Mouse (Mus musculus) liver, adult (tissue): ENCODE results near the gene Mthfsd.

Experiments used
- GATA4 ChIP-seq: IDR thresholded peaks from 2 replicates; pipeline ENCODE4 v1.6.1; 2014; ENCODE audit warnings: mild to moderate bottlenecking, low read length; ENCODE audit not compliant: insufficient replicate concordance

The Mthfsd gene

DNA sequence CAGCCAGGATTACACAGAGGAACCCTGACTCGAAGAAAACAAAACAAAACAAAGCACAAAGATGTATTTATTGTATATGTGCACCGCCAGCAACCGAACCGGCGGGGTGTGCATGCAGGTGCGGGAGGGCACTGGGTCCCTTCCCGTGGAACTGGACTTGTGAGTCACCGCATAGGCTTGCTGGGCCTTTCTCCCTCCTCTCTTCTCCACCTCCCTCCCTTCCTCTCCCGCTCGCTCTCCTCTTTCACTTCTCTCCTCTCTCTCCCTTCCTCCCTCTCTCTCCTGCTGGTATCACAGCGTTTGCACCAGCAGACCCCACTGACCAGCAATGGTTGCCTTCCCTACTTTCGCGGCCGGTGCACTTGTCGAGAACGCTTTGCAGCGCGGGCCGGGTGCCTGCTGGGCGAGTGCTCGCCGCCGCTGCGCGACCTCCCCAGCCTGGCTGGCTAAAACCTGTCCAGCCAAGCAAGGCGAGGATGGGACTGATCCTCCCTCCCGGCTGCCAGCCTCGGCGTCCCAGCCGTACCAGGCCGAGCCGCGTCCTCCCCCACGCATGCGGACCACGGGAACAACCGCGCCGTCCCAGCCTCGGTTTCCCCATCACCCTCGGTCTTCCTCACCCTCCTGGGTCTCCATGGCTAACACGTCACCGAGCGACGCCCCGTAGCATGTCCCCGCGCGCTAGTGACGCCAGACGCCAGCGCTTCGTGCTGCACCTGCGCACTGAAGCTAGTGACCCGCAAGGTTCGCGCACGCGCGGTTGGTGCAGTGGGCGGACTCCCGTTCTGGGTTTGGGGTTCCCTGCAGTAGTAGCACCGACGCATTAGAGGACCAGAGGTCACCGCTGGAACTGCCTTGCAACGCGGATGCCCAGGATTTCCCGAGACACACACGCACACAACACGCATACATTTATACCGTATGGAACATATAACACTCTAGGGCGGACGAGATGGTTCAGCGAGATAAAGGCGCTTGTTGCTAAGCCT lies at the start of gene Mthfsd:
Gene Mthfsd, minus strand, starts transcription at position 725 of the 989 bp plus-strand sequence.
- peak; percentile 13; the same call in 1 of the 2 replicates for TF ChIP-seq GATA4

DNA sequence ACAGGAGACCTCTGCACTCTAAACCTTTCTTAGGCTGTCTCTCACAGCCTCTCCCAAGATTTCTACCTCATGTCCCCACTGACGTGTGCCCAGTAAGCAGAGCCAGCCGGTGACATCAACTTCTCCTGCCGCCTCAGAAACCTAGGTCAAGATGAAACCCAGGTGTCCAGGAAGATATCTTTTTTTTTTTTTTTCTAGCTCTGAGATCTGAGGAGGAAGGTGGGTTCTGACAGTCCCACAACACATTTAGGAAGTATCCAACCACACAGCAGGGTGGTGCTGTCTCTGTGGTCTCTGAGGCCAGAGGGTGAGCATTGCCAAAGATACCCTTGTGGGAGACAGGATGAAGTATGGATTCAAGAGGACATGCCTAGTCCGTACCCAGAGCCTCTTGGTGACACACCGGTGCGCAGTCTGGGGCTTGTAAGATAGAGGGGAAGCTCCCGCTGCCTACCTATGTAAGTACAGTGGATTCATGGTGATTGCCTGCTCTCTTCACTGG lies 48.8 kb upstream of the Mthfsd start:
- TF ChIP-seq GATA4, result no peak

DNA sequence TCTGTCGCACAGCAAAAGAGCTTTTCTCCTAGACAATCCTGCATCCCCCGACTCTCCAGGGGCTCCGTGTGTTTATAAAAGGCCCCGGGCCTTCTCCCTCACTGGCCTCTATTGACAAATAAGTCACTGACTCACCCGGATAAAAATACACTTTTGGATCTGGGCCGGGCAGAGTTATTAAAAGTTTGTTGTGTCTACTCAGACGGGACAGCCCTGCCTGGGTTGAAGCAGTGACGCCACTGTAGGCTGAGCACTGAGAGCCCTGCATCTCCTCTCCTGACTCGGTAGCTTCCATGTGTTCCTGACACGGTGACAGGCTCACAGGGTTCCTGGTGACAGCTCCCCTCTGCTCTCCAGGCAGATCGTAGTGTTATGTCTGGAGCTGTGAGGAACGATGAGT lies 44.2 kb upstream of the Mthfsd start:
- no peak for TF ChIP-seq GATA4

DNA sequence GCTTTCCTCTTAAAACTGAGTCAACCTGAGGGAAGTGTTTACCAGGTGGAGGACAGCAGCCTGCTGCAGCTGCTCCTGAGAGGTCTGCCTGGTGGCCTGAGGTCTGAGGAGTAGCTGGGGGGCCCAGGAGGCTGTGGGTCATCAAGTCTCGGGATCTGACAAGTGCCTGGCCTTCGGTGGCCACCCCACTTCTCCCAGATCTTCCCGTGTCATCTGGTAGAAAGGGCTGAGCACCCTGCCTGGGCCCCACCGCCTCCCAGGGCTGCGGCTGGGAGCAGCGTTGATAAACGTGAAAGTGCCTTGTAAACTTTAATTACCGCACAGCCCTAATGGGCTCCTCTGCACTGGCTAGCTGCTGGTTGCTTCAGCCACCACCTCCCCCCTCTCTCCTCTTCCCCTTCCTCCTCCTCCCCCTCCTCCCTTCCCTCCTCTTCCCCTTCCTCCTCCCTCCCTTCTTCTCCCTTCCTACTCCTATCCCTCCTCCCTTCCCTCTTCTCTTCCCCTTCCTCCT lies 40.4 kb upstream of the Mthfsd start:
- no peak for TF ChIP-seq GATA4

DNA sequence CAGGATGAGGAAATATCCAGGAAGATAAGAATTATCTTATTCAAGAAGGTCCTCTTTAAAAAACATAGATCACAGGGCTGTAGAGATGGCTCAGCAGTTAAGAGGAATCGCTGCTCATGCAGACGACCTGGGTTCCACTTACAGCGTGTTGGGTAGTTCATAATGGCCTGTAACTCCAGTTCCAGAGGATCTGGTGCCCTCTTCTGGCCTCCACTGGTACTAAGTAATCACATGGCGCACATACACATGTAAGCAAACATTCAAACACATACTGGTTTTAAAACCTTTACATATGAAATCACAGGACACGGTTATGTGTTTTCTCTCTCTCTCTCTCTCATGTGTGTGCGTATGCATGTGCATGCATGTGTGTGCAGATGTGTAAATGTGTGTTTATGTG lies 28.7 kb upstream of the Mthfsd start:
- no peak for TF ChIP-seq GATA4

DNA sequence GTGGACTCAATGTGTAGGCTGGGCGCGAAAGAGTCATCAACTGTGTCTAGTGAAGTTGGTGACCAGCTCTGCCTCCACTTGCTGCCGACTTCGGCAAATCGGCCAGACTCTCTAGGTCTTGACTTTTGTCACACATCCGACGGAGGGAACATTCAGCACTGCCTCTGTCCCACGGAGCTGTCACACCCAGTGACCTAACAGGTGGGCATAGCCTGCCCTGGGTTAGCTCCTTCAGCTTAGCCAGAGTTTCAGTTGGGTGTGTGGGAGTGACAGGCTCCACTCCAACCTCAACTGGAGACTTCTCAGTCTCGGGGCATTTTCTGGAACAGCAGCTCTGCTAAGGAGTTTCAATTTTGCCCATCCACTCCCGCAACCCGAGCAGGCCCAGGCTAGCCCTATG lies 26.3 kb upstream of the Mthfsd start:
- no peak for TF ChIP-seq GATA4

DNA sequence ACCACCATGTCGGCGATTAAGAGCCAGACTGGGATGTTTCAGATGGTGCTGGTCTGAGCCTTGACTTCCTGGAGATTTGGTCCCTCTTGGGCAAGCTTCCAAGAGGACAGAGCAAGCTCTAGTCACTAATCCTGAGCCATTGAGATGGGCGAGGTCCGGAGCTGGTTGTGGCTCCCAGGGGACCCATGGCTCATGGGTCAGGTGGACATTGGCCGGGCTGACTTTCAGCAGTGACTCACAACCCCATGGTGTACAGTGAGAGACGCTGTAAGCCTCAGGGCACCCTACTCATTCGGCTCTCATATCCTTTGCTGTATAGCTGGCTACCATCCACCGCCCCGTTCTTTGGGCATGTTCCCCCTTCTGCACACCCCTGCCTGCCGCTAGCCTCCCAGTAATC lies 25.9 kb upstream of the Mthfsd start:
- TF ChIP-seq GATA4, result no peak

DNA sequence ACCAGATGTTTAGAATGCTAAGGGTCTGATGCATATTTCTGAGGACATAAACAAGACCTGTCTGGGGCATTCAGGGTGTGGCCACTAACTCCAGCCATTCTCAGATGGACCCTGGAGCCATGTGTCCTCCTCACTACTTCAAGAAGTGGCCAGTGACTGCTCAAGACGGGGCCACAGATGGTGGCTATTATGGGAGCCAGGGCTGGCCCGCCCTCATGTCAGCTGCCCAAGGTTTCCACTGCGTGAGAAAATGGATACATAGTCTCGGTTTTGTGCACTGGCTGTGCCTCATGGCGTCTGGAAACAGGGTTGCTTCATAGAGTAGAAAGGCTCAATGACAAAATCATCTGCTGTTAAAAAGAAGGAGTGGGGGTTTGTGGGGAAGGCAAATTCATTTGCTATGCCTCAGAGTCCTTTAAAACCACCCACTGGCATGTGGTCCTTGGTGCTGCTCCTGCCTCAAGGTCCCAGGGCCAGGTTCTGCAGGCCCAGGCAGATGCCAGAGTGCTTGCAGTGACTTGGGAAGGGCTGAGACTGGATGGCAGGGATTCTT lies 24.8 kb upstream of the Mthfsd start:
- no peak for TF ChIP-seq GATA4

DNA sequence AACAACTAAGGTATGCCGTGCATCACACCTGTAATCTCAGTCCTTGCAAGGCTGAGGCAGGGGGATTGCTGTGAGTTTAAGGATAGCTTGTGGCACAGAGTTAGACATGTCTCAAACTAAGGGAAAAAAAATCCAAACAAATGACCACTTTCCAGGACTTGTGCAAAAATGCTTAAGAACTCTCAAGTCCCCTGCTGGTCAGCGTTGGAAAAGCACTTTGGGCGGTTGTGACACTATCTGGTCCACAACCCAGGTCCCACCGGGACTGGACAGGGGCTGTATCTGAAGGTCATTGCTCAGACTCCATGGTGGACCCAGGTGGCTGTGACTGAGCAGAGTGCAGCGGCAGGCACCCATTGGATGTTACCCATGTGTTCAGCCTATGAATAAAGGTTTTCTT lies 22.3 kb upstream of the Mthfsd start:
- no peak for TF ChIP-seq GATA4

DNA sequence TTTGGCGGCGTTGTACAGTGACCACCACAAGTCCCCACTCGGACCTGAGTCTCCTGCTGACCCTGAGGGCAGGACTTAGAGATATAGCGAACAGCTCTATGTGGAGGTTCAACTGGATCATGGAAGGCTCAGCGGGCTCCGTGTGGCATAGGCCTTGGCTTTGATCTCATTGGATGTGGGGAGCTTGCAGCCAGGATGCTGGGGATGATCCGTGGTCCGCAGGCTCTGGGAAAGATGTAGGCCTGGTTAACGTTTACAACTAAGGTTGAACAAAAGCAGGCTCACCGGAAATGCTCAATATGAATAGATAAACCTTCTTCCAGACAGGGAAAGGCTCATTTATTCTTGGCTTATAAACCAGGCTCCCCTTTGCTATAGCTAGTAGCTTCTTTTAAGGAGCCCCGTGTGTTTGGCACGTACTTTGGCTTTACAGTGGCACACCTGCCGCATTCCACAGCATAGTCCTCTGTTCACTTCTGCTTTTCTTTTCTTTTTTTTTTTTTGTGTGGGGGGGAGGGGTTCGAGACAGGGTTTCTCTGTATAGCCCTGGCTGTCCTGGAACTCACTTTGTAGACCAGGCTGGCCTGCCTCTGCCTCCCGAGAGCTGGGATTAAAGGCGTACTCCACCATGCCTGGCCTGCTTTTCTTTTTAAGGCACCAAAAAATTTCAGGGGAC lies 21.2 kb upstream of the Mthfsd start:
- TF ChIP-seq GATA4, result no peak

DNA sequence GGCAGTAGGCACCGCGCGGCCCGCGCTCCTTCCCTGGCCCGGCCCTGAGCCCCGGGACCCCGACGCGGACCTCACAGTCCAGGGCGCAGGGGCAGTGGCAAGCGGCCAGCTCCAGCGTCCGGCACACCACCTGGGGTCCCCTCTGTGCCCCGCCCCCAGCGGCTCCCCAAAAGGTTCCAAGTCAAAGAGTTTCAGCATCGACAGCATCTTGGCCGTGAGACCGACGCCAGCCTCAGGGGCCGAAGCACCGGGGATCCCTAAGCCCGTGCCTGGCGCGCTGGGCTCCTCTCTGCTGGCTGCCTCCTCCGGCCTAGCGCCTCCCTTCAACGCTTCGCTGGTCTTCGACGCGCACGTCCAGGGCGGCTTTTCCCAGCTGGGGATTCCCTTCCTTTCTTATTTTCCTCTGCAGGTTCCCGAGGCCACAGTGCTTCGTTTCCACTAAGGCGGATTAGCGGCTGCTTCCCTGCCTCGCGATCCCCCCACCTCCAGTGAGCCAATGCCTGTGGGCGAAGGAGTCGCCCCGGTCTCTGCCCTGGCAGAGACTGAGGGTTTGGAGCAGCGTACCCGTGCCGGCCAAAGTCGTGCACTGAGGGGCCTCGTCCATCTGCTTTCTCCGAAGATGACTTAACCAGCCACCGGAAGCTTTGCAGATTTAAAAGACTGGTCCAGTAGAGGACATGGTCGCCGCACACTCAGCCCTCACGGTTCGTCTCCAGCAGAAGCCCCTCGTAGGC lies 20.5 kb upstream of the Mthfsd start:
- TF ChIP-seq GATA4, result no peak

DNA sequence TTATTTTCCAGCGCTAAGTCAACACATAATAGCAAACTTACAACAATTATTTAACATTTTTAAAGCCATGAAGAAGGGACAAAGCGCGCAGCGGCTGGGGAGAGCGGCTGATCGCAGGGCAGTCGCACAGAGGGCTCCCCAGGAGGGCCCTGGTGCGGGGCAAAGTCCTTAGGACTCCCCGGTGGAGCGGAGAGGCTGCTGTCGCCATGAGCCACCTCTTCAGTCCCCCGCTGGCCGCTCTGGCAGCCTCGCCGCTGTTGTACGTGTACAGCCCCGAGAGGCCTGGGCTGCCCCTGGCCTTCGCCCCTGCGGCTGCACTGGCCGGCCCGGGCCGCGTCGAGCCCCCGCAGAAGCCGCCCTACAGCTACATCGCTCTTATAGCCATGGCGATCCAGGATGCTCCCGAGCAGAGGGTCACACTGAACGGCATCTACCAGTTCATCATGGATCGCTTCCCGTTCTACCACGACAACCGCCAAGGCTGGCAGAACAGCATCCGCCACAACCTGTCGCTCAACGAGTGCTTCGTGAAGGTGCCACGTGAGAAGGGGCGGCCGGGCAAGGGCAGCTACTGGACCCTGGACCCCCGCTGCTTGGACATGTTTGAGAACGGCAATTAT lies 19.7 kb upstream of the Mthfsd start, which contains the start of gene Foxl1:
Gene Foxl1, plus strand, starts transcription at position 185 of the 620 bp plus-strand sequence.
- no peak for TF ChIP-seq GATA4

DNA sequence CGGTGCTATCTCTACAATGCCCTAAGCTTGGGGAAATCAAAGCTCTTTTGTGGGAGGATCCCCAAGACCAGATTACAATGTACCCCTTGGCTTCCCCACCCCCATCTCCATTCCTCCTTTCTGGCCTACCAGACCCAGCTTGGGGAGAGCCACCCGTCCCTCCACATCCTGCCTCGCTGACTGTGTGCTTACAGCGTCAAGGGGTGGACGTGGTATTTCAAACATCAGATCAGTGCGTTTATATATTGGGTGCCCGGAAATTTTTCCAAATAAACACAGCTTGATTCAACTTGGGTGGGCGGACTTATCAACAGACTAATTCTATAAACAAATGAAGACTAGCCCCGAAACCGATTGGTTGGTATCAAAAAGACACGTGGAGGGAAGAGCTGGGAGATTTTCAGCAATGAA lies 19.1 kb upstream of the Mthfsd start:
- TF ChIP-seq GATA4, result no peak

DNA sequence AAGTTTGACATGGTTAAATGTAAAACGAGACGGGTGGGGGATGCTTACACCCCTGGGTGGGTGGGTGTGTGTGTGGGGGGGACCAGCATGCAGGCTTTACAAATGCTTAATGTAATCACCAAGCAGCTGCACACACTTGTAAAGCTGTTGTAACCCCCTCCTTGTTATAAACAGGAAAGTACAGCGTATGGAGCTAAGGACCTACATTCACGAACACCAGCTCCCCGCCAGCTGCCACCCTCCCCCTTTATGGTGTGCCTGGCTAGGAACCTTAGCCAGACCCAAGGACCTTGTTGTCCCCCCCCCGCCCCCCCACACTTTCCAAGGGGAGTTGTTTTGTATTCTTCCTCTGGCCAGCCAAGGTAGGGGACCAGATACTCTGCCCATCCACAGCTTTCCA lies 18.5 kb upstream of the Mthfsd start:
- no peak for TF ChIP-seq GATA4
